Mouse (Mus musculus) heart, embryonic 12.5 days (tissue): ENCODE measurements at regions not wholly inside any gene's neighbourhood (a gene's known extent, or its start where the extent isn't known, plus 50 kb on each side); places are given as distances from the start of the nearest gene placed in this dataset.

Experiments
- ATAC-seq: fragments of 200-750 bp; cut with Nextera tagmentation; 2 replicates; pipeline ENCODE4 v1.8.0; 2017; ENCODE audit warnings: moderate TSS enrichment, moderate library complexity; ENCODE audit not compliant: insufficient number of reproducible peaks, low FRiP score
- H3K27ac ChIP-seq: fragments of 300-500 bp; sonication (generic); 2 replicates; pipeline ENCODE4 v1.5.1; 2016; ENCODE audit warnings: mild to moderate bottlenecking, moderate library complexity; ENCODE audit not compliant: poor library complexity, severe bottlenecking
- H3K27me3 ChIP-seq: fragments of 300-500 bp; sonication (generic); replicated peaks from 2 replicates; pipeline ENCODE4 v1.6.1; 2016; ENCODE audit warnings: mild to moderate bottlenecking, moderate library complexity
- H3K36me3 ChIP-seq: fragments of 300-500 bp; sonication (generic); 2 replicates; pipeline ENCODE4 v1.6.1; 2016; ENCODE audit warnings: mild to moderate bottlenecking, moderate library complexity
- H3K4me1 ChIP-seq: fragments of 300-500 bp; sonication (generic); replicated peaks from 2 replicates; pipeline ENCODE4 v1.6.1; 2016; ENCODE audit warnings: mild to moderate bottlenecking
- H3K4me2 ChIP-seq: fragments of 300-500 bp; sonication (generic); 2 replicates; pipeline ENCODE4 v1.6.1; 2016; ENCODE audit warnings: mild to moderate bottlenecking, moderate library complexity
- H3K4me3 ChIP-seq: fragments of 300-500 bp; sonication (generic); 2 replicates; pipeline ENCODE4 v1.5.1; 2016; ENCODE audit warnings: mild to moderate bottlenecking
- H3K9ac ChIP-seq: fragments of 300-500 bp; sonication (generic); 2 replicates; pipeline ENCODE4 v1.6.1; 2016; ENCODE audit warnings: mild to moderate bottlenecking, moderate library complexity
- H3K9me3 ChIP-seq: fragments of 300-500 bp; sonication (generic); replicated peaks from 2 replicates; pipeline ENCODE4 v1.6.1; 2016; ENCODE audit warnings: mild to moderate bottlenecking, moderate library complexity
- WGBS: fragments of 180-500 bp; shearing (Covaris S2); methylation state at CpG from one replicate; pipeline ENCODE4 v1.1.7; 2016; 5-methylcytosine and 5-hydroxymethylcytosine counted together

- Histone ChIP-seq H3K27ac (no peak overlapping the region), H3K36me3 (no peaks in the 10 kb centered on the region), H3K9ac (no peak overlapping the region), H3K4me2 (no peak overlapping the region), H3K4me1 (peaks cover 16% of the 10 kb centered on the region), H3K27me3 (no peaks in the 10 kb centered on the region), H3K9me3 (no peaks in the 10 kb centered on the region), H3K4me3 (no peak overlapping the region)
- ATAC-seq: no peak
- 65% methylated on average over 10 of the region's 10 CpGs for WGBS
Measured at GRCm38 (mm10) chr11:31615107-31615811, 56.4 kb downstream of the Bod1 start.

GRCm38 (mm10) chr11:31614394-31614713, 57.3 kb downstream of the Bod1 start:
- Histone ChIP-seq H3K9ac (no peak overlapping the region), H3K4me2 (peak overlapping the region; percentile 28), H3K27me3 (no peaks in the 10 kb centered on the region), H3K4me1 (peaks cover 16% of the 10 kb centered on the region), H3K4me3 (no peak overlapping the region), H3K9me3 (no peaks in the 10 kb centered on the region), H3K36me3 (no peaks in the 10 kb centered on the region), H3K27ac (no peak overlapping the region)
- 68% methylated on average over 7 of the region's 7 CpGs for WGBS
- ATAC-seq: no peak

- ATAC-seq: no peak
- Histone ChIP-seq H3K36me3 (no peaks in the 10 kb centered on the region), H3K9ac (no peak overlapping the region), H3K4me3 (no peak overlapping the region), H3K27me3 (no peaks in the 10 kb centered on the region), H3K27ac (no peak overlapping the region), H3K4me2 (peak overlapping the region; percentile 28), H3K4me1 (peaks cover 16% of the 10 kb centered on the region), H3K9me3 (no peaks in the 10 kb centered on the region)
- 57% methylated on average over 11 of the region's 11 CpGs for WGBS
Measured at GRCm38 (mm10) chr11:31613688-31614393, 57.8 kb downstream of the Bod1 start.

- no peak for ATAC-seq
- Histone ChIP-seq H3K27ac (no peak overlapping the region), H3K9ac (no peak overlapping the region), H3K27me3 (no peaks in the 10 kb centered on the region; the same call in 1 of the 2 replicates), H3K4me3 (no peak overlapping the region), H3K9me3 (no peaks in the 10 kb centered on the region), H3K36me3 (no peaks in the 10 kb centered on the region), H3K4me1 (peaks cover 8% of the 10 kb centered on the region), H3K4me2 (no peak overlapping the region)
- WGBS: 79% methylated on average over 4 of the region's 4 CpGs
Measured at GRCm38 (mm10) chr11:31608458-31608857, 63.2 kb downstream of the Bod1 start.

GRCm38 (mm10) chr11:31601499-31601898, 70.2 kb downstream of the Bod1 start:
- Histone ChIP-seq H3K9ac (no peak overlapping the region), H3K36me3 (no peaks in the 10 kb centered on the region), H3K9me3 (no peaks in the 10 kb centered on the region), H3K4me3 (no peak overlapping the region), H3K27me3 (no peaks in the 10 kb centered on the region), H3K4me2 (no peak overlapping the region), H3K4me1 (peaks cover 7% of the 10 kb centered on the region), H3K27ac (no peak overlapping the region)
- no peak for ATAC-seq
- 84% methylated on average over 7 of the region's 7 CpGs for whole genome bisulfite sequencing

- 84% methylated on average over 2 of the region's 2 CpGs for WGBS
- peaks cover 12% of the 10 kb centered on the region; the same call in 1 of the 2 replicates for H3K4me1 ChIP-seq
- H3K27me3 ChIP-seq: no peaks in the 10 kb centered on the region
- H3K4me2 ChIP-seq: no peak overlapping the region
- no peaks in the 10 kb centered on the region for H3K36me3 ChIP-seq
- no peak overlapping the region for H3K9ac ChIP-seq
- H3K27ac ChIP-seq: no peak overlapping the region
- H3K4me3 ChIP-seq: no peak overlapping the region
- ATAC-seq: no peak
- no peaks in the 10 kb centered on the region for H3K9me3 ChIP-seq
Measured at GRCm38 (mm10) chr11:31593604-31594003, 78.1 kb downstream of the Bod1 start.

- Histone ChIP-seq H3K27me3 (no peaks in the 10 kb centered on the region), H3K9ac (no peak overlapping the region), H3K4me3 (no peak overlapping the region), H3K36me3 (no peaks in the 10 kb centered on the region), H3K4me2 (no peak overlapping the region), H3K27ac (no peak overlapping the region), H3K9me3 (no peaks in the 10 kb centered on the region), H3K4me1 (peaks cover 12% of the 10 kb centered on the region; the same call in 1 of the 2 replicates)
- 60% methylated on average over 11 of the region's 11 CpGs for WGBS
- no peak for ATAC-seq
Measured at GRCm38 (mm10) chr11:31592061-31592460, 79.6 kb downstream of the Bod1 start.

GRCm38 (mm10) chr11:31591037-31591554, 80.6 kb downstream of the Bod1 start:
- no peak overlapping the region for H3K9ac ChIP-seq
- no peak overlapping the region for H3K4me2 ChIP-seq
- no peak for ATAC-seq
- no peak overlapping the region for H3K27ac ChIP-seq
- no peaks in the 10 kb centered on the region for H3K36me3 ChIP-seq
- 50% methylated on average over 6 of the region's 6 CpGs for WGBS
- H3K27me3 ChIP-seq: no peaks in the 10 kb centered on the region
- peaks cover 12% of the 10 kb centered on the region; the same call in 1 of the 2 replicates for H3K4me1 ChIP-seq
- no peak overlapping the region for H3K4me3 ChIP-seq
- no peaks in the 10 kb centered on the region for H3K9me3 ChIP-seq

GRCm38 (mm10) chr11:31574941-31575340, 96.7 kb downstream of the Bod1 start:
- Histone ChIP-seq H3K27me3 (no peaks in the 10 kb centered on the region), H3K9me3 (no peaks in the 10 kb centered on the region), H3K4me1 (no peaks in the 10 kb centered on the region), H3K4me2 (no peak overlapping the region), H3K27ac (no peak overlapping the region), H3K9ac (no peak overlapping the region), H3K36me3 (no peaks in the 10 kb centered on the region), H3K4me3 (no peak overlapping the region)
- no peak for ATAC-seq
- WGBS: 62% methylated on average over 3 of the region's 3 CpGs

GRCm38 (mm10) chr11:31564742-31565510, 106.8 kb downstream of the Bod1 start:
- H3K36me3 ChIP-seq: no peaks in the 10 kb centered on the region
- no peak overlapping the region for H3K9ac ChIP-seq
- peaks cover 21% of the 10 kb centered on the region for H3K4me1 ChIP-seq
- H3K27ac ChIP-seq: peak overlapping the region; percentile 39
- 54% methylated on average over 13 of the region's 13 CpGs for WGBS
- ATAC-seq: peak; percentile 64; the same call in 1 of the 2 replicates
- H3K9me3 ChIP-seq: peaks cover 4% of the 10 kb centered on the region; the same call in 1 of the 2 replicates
- H3K27me3 ChIP-seq: no peaks in the 10 kb centered on the region
- H3K4me2 ChIP-seq: peak overlapping the region; percentile 11; the same call in 1 of the 2 replicates
- no peak overlapping the region for H3K4me3 ChIP-seq
